Mouse (Mus musculus) spleen, adult 10 weeks (tissue): ENCODE measurements around the gene Tob2. TPM values are rescaled to one million over a fixed set of nuclear protein-coding genes. Genes with fewer than 3 reads are reported as not detected.

Experiments used
- polyA plus RNA-seq: library from polyadenylated mRNA; stranded (reverse); fragments of 350-450 nt; fragmentation: Illumina TruSeq; extraction: RNeasy Lipid Tissue Mini Kit (QIAGEN cat#74804); gene quantifications from one replicate; pipeline ENCODE4 v1.2.3, GENCODE M21; 2015; ENCODE audit warnings: low replicate concordance; ENCODE audit not compliant: insufficient read depth

Gene Tob2
- polyA plus RNA-seq = 19.5 TPM

DNA sequence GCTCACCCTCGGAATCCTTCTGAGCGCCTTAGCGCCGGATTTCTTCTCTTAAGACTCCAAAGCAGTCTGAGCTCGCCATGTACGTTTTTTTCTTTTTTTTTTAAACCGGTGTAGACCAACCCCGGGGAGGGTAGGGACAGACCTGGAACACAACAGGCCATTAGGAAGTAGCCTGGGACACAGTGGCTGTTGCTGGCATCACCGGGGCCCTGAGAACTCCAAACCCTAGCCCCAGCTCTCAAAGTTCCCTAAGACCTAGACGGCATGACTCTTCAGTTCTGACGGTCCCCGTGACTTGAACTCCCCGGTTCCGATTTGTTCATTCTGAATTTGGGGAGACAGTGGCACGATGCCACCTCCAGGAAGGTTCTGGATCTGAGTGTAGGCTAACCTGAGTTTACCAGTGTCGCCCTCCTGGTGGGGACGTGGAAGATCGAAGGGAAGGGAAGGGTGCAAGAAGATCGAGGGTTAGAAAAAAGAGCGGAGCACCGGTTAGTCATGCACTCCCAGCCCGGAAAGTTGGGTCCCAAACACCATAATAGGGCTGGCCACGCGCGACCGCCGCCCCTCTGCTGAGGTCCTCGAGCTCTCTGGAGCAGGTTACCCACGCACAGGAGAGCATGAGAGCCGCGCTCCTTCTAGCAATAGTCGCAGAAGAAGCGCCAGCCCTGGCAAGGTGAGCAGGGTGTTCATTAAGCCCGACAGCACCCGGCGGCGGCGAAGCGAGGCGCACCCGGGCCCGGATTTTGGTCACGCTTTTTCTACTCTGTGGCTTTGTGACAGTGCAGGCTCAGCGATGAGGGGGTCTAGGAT is at the start of gene Tob2:
Tob2 (minus strand) TSS at position 280 of the 813 bp plus-strand sequence.

GRCm38 (mm10) chr15:81872262-81873136 is 13.9 kb upstream of the Tob2 start, which contains the start of gene Aco2:
Aco2 (plus strand) TSS chr15:81872309.

DNA sequence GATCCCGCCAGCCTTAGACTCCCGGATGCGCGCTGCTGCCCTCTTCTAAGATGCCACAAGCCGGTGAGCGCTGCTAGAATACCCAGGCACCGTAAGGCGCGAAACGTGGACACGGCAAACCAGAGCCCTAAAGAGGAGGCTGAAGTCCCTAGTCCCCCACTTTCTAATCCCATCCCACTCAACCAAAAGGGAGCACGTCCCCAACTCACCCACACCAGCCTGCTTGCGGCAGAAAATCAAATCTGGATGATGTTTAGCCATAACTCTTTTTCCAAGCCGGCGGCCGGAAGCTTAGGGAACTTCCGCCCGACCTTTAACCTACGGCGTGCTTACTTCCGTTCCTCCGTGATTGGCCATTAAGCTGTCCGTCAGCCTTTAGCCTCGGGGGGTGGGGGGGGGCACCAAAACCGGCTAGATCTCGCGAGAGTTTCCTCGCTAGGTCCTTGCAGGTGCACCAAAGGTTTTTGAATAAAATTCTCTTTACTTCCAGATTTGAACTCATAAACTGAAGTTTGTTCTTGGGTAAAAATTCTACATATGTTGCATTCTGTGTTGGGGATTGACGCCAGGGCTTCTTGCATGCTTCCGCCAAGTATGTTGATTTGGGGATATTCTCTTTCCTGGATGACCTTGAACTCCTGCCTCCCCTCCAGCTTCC is 13.1 kb upstream of the Tob2 start, which contains the start of gene Phf5a:
Phf5a (minus strand) TSS at position 308 of the 658 bp plus-strand sequence.

GRCm38 (mm10) chr15:81802001-81802890 is 56.4 kb downstream of the Tob2 start, which contains the start of gene Tef:
Tef (plus strand) TSS chr15:81802421.

Other genes with a start within 250 kb of the Tob2 start
- gene L3mbtl2, start 194.9 kb downstream of the Tob2 start, polyA plus RNA-seq = 15.6 TPM
- 0.30 TPM for gene Chadl, start 161.5 kb downstream of the Tob2 start, polyA plus RNA-seq
- 22.6 TPM for gene Zc3h7b, start 113.7 kb downstream of the Tob2 start, polyA plus RNA-seq
- gene Rangap1, start 113.3 kb downstream of the Tob2 start, polyA plus RNA-seq = 39.4 TPM
- gene Tef, start 56.4 kb downstream of the Tob2 start, polyA plus RNA-seq = 46.9 TPM
- gene Phf5a, start 13.1 kb upstream of the Tob2 start, polyA plus RNA-seq = 84.3 TPM
- gene Aco2, start 13.5 kb upstream of the Tob2 start, polyA plus RNA-seq = 69.1 TPM
- 7.3 TPM for gene Polr3h, start 67.4 kb upstream of the Tob2 start, polyA plus RNA-seq
- gene Csdc2, start 78.0 kb upstream of the Tob2 start, polyA plus RNA-seq = 1.7 TPM
- 8.7 TPM for gene Pmm1, start 102.1 kb upstream of the Tob2 start, polyA plus RNA-seq
- not detected for gene 1700029P11Rik, start 121.7 kb upstream of the Tob2 start, polyA plus RNA-seq
- gene Xrcc6, start 129.0 kb upstream of the Tob2 start, polyA plus RNA-seq = 51.6 TPM
- 24.1 TPM for gene Desi1, start 175.1 kb upstream of the Tob2 start, polyA plus RNA-seq
- gene Snu13, start 188.8 kb upstream of the Tob2 start, polyA plus RNA-seq = 237 TPM
- not detected for gene 4930407I10Rik, start 200.4 kb upstream of the Tob2 start, polyA plus RNA-seq
- gene Mei1, start 211.2 kb upstream of the Tob2 start, polyA plus RNA-seq = not detected